Mouse (Mus musculus): Measurements from ENCODE around the gene Slc6a12.

DNA sequence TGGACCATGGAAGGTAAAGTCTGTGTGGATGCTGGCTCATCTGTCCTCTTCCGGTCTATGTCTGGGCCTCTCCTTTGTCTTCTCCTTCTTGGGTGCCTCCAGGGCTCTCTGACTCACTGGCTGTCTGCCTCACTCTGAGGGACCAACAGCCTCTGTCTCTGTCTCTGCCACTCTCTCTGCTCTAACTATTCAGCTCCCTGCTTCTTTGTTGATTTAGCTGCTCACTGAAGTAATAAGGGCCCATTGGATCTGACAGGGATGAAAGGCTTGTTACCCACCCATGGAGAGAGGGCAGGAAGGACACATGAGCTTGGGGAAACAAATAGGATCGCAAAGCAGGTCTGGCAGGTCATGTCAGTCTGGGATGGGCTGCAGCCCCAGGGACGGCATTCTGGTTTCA lies 24.2 kb downstream of the Slc6a12 start:
- TF ChIP-seq POLR2AphosphoS2 (IDR thresholded peaks at IDR 0.05; ENCODE audit: low read length): no peak
- no peak for TF ChIP-seq RAD21 (IDR thresholded peaks at IDR 0.05; ENCODE audit: low read depth, low read length)
- no peak for TF ChIP-seq ELF1 (IDR thresholded peaks at IDR 0.05; ENCODE audit: low read depth, low read length)
- TF ChIP-seq CTCF (IDR thresholded peaks at IDR 0.05 in 2 of 3, conservative IDR thresholded peaks at IDR 0.05 in 1 of 3; ENCODE audit: control insufficient read depth in 1 of 3, insufficient read depth in 1 of 3, low read depth in 2 of 3, low read length in 3 of 3, poor library complexity in 1 of 3, severe bottlenecking in 1 of 3): no peak
- TF ChIP-seq UBTF (IDR thresholded peaks at IDR 0.05; ENCODE audit: borderline replicate concordance, insufficient read depth, low read depth, low read length): no peak
- no peak for TF ChIP-seq POLR2A (IDR thresholded peaks at IDR 0.05; ENCODE audit: control insufficient read depth in 1 of 2, insufficient read depth in 1 of 2, low read depth in 1 of 2, low read length in 2 of 2, poor library complexity in 1 of 2)
- TF ChIP-seq ZNF384 (IDR thresholded peaks at IDR 0.05; ENCODE audit: low read depth, low read length): no peak
- TF ChIP-seq ETS1 (IDR thresholded peaks at IDR 0.05; ENCODE audit: low read depth, low read length): no peak
- TF ChIP-seq ZC3H11A (IDR thresholded peaks at IDR 0.05; ENCODE audit: low read depth, low read length): no peak
- no peak for TF ChIP-seq TCF12 (IDR thresholded peaks at IDR 0.05; ENCODE audit: low read depth, low read length)
- no peak for TF ChIP-seq GATA1 (IDR thresholded peaks at IDR 0.05; ENCODE audit: low read depth, low read length)
